Mouse (Mus musculus) stomach, postnatal 0 days (tissue): Measurements from ENCODE around the gene H2-DMa.

ENCODE experiments used
- CTCF ChIP-seq: IDR thresholded peaks from 2 replicates; pipeline ENCODE4 v1.5.1; 2016; ENCODE audit warnings: antibody characterized with exemption, low read depth, mild to moderate bottlenecking, moderate library complexity
- EP300 ChIP-seq: optimal IDR thresholded peaks from 2 replicates; pipeline ENCODE3; 2016; ENCODE audit warnings: antibody characterized with exemption

- TF ChIP-seq CTCF (no peak), EP300 (no peak)
These were observed 22.1 kb upstream of the H2-DMa start for GRCm38 (mm10) chr17:34097272-34097671.
